Mouse (Mus musculus) MEL (cell line): ENCODE measurements at regions not wholly inside any gene's neighbourhood (a gene's known extent, or its start where the extent isn't known, plus 50 kb on each side); places are given as distances from the start of the nearest gene placed in this dataset.

Experiments
- DNase-seq: peaks from one replicate; pipeline ENCODE4 v3.0.0; 2011; ENCODE audit warnings: low read depth, low spot score
- H3K27ac ChIP-seq: 2 replicates; pipeline ENCODE4 v1.5.1; 2012; ENCODE audit warnings: low read depth, mild to moderate bottlenecking, control low read depth, low read length, moderate library complexity; ENCODE audit not compliant: control insufficient read depth
- H3K27me3 ChIP-seq, 2 experiments: fragments of 150-350 bp in 1 of 2; sonication (generic) in 1 of 2; 2 replicates each; pipeline ENCODE4 v1.6.1; 2012; ENCODE audit warnings: low read length in 2 of 2, mild to moderate bottlenecking in 2 of 2, improper control_type of control experiment in 1 of 2, moderate library complexity in 1 of 2; ENCODE audit not compliant: insufficient read depth in 2 of 2, control insufficient read depth in 1 of 2
- H3K36me3 ChIP-seq, 2 experiments: 2 replicates each; pipeline ENCODE4 v1.6.1; 2012 to 2014; ENCODE audit warnings: low read length in 2 of 2, improper control_type of control experiment in 1 of 2, inconsistent platforms in 1 of 2, mild to moderate bottlenecking in 1 of 2; ENCODE audit not compliant: insufficient read depth in 2 of 2, control insufficient read depth in 1 of 2
- H3K4me1 ChIP-seq, 2 experiments: fragments of 150-350 bp in 1 of 2; sonication (generic) in 1 of 2; 2 replicates each; pipeline ENCODE4 v1.6.1; 2012; ENCODE audit warnings: low read length in 2 of 2, improper control_type of control experiment in 1 of 2, mild to moderate bottlenecking in 1 of 2; ENCODE audit not compliant: insufficient read depth in 2 of 2, control insufficient read depth in 1 of 2
- H3K4me3 ChIP-seq, 2 experiments: fragments of 150-350 bp in 1 of 2; sonication (generic) in 1 of 2; 2 replicates each; pipeline ENCODE4 v1.5.1; 2012; ENCODE audit warnings: low read depth in 2 of 2, low read length in 2 of 2, mild to moderate bottlenecking in 2 of 2, moderate library complexity in 2 of 2, control low read depth in 1 of 2, improper control_type of control experiment in 1 of 2; ENCODE audit not compliant: control insufficient read depth in 1 of 2, insufficient read depth in 1 of 2
- H3K79me2 ChIP-seq: 2 replicates; pipeline ENCODE4 v1.6.1; 2012; ENCODE audit warnings: mild to moderate bottlenecking, low read length, moderate library complexity; ENCODE audit not compliant: control insufficient read depth, poor library complexity, insufficient read depth
- H3K9ac ChIP-seq: 2 replicates; pipeline ENCODE4 v1.6.1; 2012; ENCODE audit warnings: low read depth, mild to moderate bottlenecking, control low read depth, low read length, moderate library complexity; ENCODE audit not compliant: control insufficient read depth, poor library complexity, severe bottlenecking
- H3K9me3 ChIP-seq: fragments of 150-350 bp; sonication (generic); replicated peaks from 2 replicates; pipeline ENCODE4 v1.6.1; 2012; ENCODE audit warnings: mild to moderate bottlenecking, low read length, improper control_type of control experiment, moderate library complexity; ENCODE audit not compliant: insufficient read depth
- BHLHE40 ChIP-seq: IDR thresholded peaks from 2 replicates; pipeline ENCODE4 v1.6.1; 2012; ENCODE audit warnings: low read depth, mild to moderate bottlenecking, inconsistent platforms, low read length, improper control_type of control experiment, borderline replicate concordance
- CHD2 ChIP-seq: IDR thresholded peaks from 2 replicates; pipeline ENCODE4 v1.6.1; 2011; ENCODE audit warnings: low read length, improper control_type of control experiment
- ELF1 ChIP-seq: IDR thresholded peaks from 2 replicates; pipeline ENCODE4 v1.6.1; 2014; ENCODE audit warnings: low read depth, mild to moderate bottlenecking, inconsistent platforms, low read length, improper control_type of control experiment, moderate library complexity
- GABPA ChIP-seq: IDR thresholded peaks from 2 replicates; pipeline ENCODE4 v1.6.1; 2012; ENCODE audit warnings: low read depth, mild to moderate bottlenecking, inconsistent platforms, low read length, improper control_type of control experiment, moderate library complexity
- KAT2A ChIP-seq: conservative IDR thresholded peaks from 2 replicates; pipeline ENCODE4 v1.6.1; 2012; ENCODE audit warnings: low read depth, low read length, improper control_type of control experiment, inconsistent platforms
- MAZ ChIP-seq: IDR thresholded peaks from 2 replicates; pipeline ENCODE4 v1.6.1; 2012; ENCODE audit warnings: low read depth, mild to moderate bottlenecking, inconsistent platforms, low read length, improper control_type of control experiment
- MEF2A ChIP-seq: IDR thresholded peaks from 2 replicates; pipeline ENCODE4 v1.6.1; 2014; ENCODE audit warnings: low read depth, mild to moderate bottlenecking, inconsistent platforms, low read length, improper control_type of control experiment; ENCODE audit not compliant: poor library complexity, insufficient replicate concordance, severe bottlenecking; ENCODE audit errors: extremely low read depth
- MXI1 ChIP-seq: IDR thresholded peaks from 2 replicates; pipeline ENCODE4 v1.6.1; 2011; ENCODE audit warnings: mild to moderate bottlenecking, low read depth, low read length, improper control_type of control experiment
- MYC ChIP-seq: IDR thresholded peaks from 2 replicates; pipeline ENCODE4 v1.6.1; 2011; ENCODE audit warnings: low read depth, mild to moderate bottlenecking, low read length, improper control_type of control experiment, moderate library complexity
- NELFE ChIP-seq: IDR thresholded peaks from 2 replicates; pipeline ENCODE4 v1.6.1; 2011; ENCODE audit warnings: low read depth, low read length, improper control_type of control experiment
- NRF1 ChIP-seq: IDR thresholded peaks from 2 replicates; pipeline ENCODE4 v1.6.1; 2014; ENCODE audit warnings: low read depth, mild to moderate bottlenecking, inconsistent platforms, low read length, improper control_type of control experiment, moderate library complexity; ENCODE audit not compliant: poor library complexity, insufficient read depth, severe bottlenecking
- POLR2AphosphoS5 ChIP-seq: IDR thresholded peaks from 2 replicates; pipeline ENCODE4 v1.6.1; 2012; ENCODE audit warnings: low read depth, borderline replicate concordance, mild to moderate bottlenecking, inconsistent platforms, low read length, moderate library complexity, mixed read lengths
- RAD21 ChIP-seq: IDR thresholded peaks from 2 replicates; pipeline ENCODE4 v1.6.1; 2011; ENCODE audit warnings: mild to moderate bottlenecking, low read depth, low read length, improper control_type of control experiment
- SIN3A ChIP-seq: IDR thresholded peaks from 2 replicates; pipeline ENCODE4 v1.6.1; 2012; ENCODE audit warnings: low read length, improper control_type of control experiment, inconsistent platforms
- SMC3 ChIP-seq: IDR thresholded peaks from 2 replicates; pipeline ENCODE4 v1.6.1; 2011; ENCODE audit warnings: low read depth, low read length, improper control_type of control experiment
- TBP ChIP-seq: IDR thresholded peaks from 2 replicates; pipeline ENCODE4 v1.8.0; 2011; ENCODE audit warnings: low read depth, low read length, improper control_type of control experiment
- TCF12 ChIP-seq: IDR thresholded peaks from 2 replicates; pipeline ENCODE4 v1.6.1; 2014; ENCODE audit warnings: low read depth, mild to moderate bottlenecking, inconsistent platforms, low read length, improper control_type of control experiment, moderate library complexity
- UBTF ChIP-seq: IDR thresholded peaks from 2 replicates; pipeline ENCODE4 v1.6.1; 2012; ENCODE audit warnings: low read depth, mild to moderate bottlenecking, inconsistent platforms, low read length, improper control_type of control experiment, moderate library complexity, borderline replicate concordance; ENCODE audit not compliant: insufficient read depth
- ZKSCAN1 ChIP-seq: IDR thresholded peaks from 2 replicates; pipeline ENCODE4 v1.6.1; 2012; ENCODE audit warnings: low read depth, mild to moderate bottlenecking, inconsistent platforms, low read length, improper control_type of control experiment, moderate library complexity
- ZNF384 ChIP-seq: IDR thresholded peaks from 2 replicates; pipeline ENCODE4 v1.6.1; 2012; ENCODE audit warnings: low read depth, mild to moderate bottlenecking, inconsistent platforms, low read length, improper control_type of control experiment

DNA sequence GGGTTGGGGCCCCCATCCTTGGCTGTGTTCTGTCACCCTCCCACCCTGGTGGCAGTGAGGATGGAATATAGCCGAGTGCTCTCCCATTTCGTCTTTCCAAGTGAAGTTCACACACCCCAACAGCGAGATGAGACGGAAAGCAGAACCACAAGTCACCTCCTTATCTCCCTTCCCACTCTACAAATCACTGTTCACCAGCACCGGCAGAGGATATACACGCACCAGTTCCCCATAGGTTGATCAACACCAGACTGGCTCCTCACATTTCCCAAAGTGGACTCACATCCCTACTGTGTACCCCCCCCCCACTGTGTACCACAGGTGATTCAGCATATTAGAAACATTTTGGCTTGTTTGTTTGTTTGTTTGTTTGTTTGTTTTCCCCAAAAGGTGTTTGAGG lies 272.7 kb upstream of the Spred2 start:
- H3K79me2 ChIP-seq: no peaks in the 10 kb centered on the region
- no peak for DNase-seq
- H3K4me1 ChIP-seq: no peaks in the 10 kb centered on the region
- no peaks in the 10 kb centered on the region for H3K9me3 ChIP-seq
- no peak overlapping the region for H3K27ac ChIP-seq
- H3K9ac ChIP-seq: no peak overlapping the region
- TF ChIP-seq BHLHE40 (no peak), MYC (no peak), MAZ (no peak), POLR2AphosphoS5 (no peak), ZKSCAN1 (no peak), MEF2A (no peak), ZNF384 (no peak), NRF1 (no peak), TBP (no peak), SMC3 (no peak), ELF1 (no peak), KAT2A (no peak), MXI1 (no peak), RAD21 (no peak), UBTF (no peak), GABPA (no peak), SIN3A (no peak)
- TF ChIP-seq, all 39 proteins: peak for 0
- Histone ChIP-seq H3K4me3 (no peak overlapping the region), H3K36me3 (no peaks in the 10 kb centered on the region), H3K27me3 (no peaks in the 10 kb centered on the region)

DNA sequence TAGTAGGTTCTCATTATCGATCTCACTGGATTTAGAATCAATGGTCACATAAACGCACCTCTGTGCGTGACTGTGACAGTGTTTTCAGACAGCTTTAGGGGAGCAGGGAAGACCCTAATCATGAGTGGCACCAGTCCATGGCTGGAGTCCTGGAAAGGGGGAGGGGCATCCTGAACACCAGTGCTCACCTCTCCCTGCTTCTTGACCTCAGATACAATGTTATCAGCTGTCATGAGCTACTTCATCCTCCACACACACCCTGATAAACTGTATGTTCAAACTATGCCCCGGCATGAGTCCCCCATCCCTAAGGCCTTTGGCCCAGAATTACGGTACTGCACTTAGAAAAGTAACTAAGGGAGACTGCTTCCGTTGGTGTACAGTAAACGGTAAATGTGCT lies 272.2 kb upstream of the Spred2 start:
- no peaks in the 10 kb centered on the region for H3K4me1 ChIP-seq
- H3K27ac ChIP-seq: no peak overlapping the region
- no peaks in the 10 kb centered on the region for H3K9me3 ChIP-seq
- no peak for TF ChIP-seq CHD2
- TF ChIP-seq TCF12: no peak
- TF ChIP-seq BHLHE40: no peak
- TF ChIP-seq KAT2A: no peak
- no peak for TF ChIP-seq NELFE
- TF ChIP-seq ZNF384: no peak
- no peak for TF ChIP-seq MAZ
- TF ChIP-seq, all 39 proteins: peak for 0
- H3K79me2 ChIP-seq: no peaks in the 10 kb centered on the region
- H3K36me3 ChIP-seq: no peaks in the 10 kb centered on the region
- no peaks in the 10 kb centered on the region for H3K27me3 ChIP-seq
- H3K9ac ChIP-seq: no peak overlapping the region
- no peak for DNase-seq
- H3K4me3 ChIP-seq: no peak overlapping the region
